Mouse (Mus musculus): ENCODE measurements around the gene Fcgr1. TPM values are rescaled to one million over a fixed set of nuclear protein-coding genes. Genes with fewer than 3 reads are reported as not detected.
"Not testable (repeated sequence)": the region's sequence is repeated elsewhere in the genome, so short reads cannot be mapped to it uniquely, and the experiment has no call there.

Fcgr1 gene
- total and polyA plus RNA-seq, 2 experiments from 2014 or later = 1.5 to 5.7 TPM

DNA sequence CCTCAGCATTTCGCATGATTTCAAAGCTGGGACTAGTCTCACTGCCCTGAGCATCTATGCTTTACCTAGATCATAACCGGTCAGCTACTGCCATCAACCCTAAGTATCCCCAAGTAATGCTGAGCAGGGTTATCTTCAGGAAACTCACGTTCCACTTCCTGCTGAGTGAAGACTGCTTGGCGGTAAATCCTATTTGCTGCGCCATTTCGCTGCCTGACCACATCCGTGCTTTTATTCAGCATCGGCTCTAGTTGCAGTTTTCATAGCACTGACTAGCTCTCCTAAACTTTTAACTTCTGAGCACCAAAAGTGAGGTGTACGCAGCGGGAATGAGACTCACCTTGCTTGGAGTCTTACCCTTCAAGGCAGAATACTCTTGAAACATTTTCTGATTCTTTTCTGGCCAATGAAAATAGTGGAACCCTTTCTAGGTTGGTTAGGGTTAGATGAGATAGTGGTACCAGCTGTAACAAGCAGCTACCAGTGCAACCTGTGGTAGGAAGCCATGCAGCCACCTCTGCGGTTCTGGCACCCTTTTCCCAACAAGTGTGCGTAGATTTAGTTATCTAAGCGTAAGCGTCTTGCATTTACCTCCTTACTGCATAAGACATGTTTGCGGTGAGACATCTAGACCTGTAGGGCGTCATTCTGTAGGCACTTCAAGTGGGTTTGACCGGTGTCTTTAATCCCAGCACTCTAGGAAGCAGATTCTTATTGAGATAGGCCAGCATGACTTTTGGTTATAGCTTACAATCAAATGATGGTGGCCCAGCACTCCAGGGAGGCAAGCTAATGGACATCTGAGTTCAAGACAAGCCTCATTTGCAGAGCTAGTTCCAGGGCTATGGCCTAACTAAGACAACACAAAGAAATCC is 19.9 kb downstream of the Fcgr1 start:
- Histone ChIP-seq H3K9me3 (ENCODE audit: low read length) (no peaks in the 10 kb centered on the region), H3K36me3 (ENCODE audit: insufficient read depth) (no peaks in the 10 kb centered on the region), H3K4me3 (ENCODE audit: low read depth, low read length) (no peak overlapping the region), H3K27me3 (ENCODE audit: insufficient read depth, low read length) (no peaks in the 10 kb centered on the region), H3K4me1 (ENCODE audit: insufficient read depth) (no peaks in the 10 kb centered on the region), H3K4me2 (ENCODE audit: low read depth) (no peak overlapping the region), H3K9ac (no peak overlapping the region), H3K27ac (ENCODE audit: low read depth, low read length) (no peak overlapping the region)
- 90% methylated on average over 17 of the region's 17 CpGs for WGBS
- DNase-seq (no peak), ATAC-seq (no peak)
- TF ChIP-seq CTCF (IDR thresholded peaks at IDR 0.05; ENCODE audit: low read depth) = no peak

GRCm38 (mm10) chr3:96269511-96270474 is 24.0 kb downstream of the Fcgr1 start, which contains the start of gene Hist2h2bb:
TSS of gene Hist2h2bb (plus strand) at chr3:96269752.
- no peak for TF ChIP-seq CTCF (IDR thresholded peaks at IDR 0.05; ENCODE audit: low read depth)
- H3K4me2 ChIP-seq (ENCODE audit: low read depth) = peak within 1 kb of the TSS; percentile 85

GRCm38 (mm10) chr3:96268776-96269378 is 24.9 kb downstream of the Fcgr1 start:
- H3K4me1 ChIP-seq (ENCODE audit: insufficient read depth); DNase-seq; H3K27me3 ChIP-seq (ENCODE audit: insufficient read depth, low read length); H3K36me3 ChIP-seq (ENCODE audit: insufficient read depth); H3K9me3 ChIP-seq (ENCODE audit: low read length): not testable (repeated sequence)
- peak overlapping the region; percentile 55 for H3K4me3 ChIP-seq (ENCODE audit: low read depth, low read length)
- peak overlapping the region; percentile 85 for H3K4me2 ChIP-seq (ENCODE audit: low read depth)
- peak overlapping the region; percentile 57 for H3K9ac ChIP-seq
- 0% methylated on average over 10 of the region's 44 CpGs for WGBS
- peak overlapping the region; percentile 95 for H3K27ac ChIP-seq (ENCODE audit: low read depth, low read length)
- peak; percentile 19 for ATAC-seq

More at GRCm38 (mm10) chr3:96269511-96270474, 24.0 kb downstream of the Fcgr1 start, which contains the start of gene Hist2h2bb:
- peak; percentile 97 for DNase-seq
- peak within 1 kb of the TSS; percentile 95 for H3K27ac ChIP-seq (ENCODE audit: low read depth, low read length)
- peak within 1 kb of the TSS; percentile 55 for H3K4me3 ChIP-seq (ENCODE audit: low read depth, low read length)
- peak within 1 kb of the TSS; percentile 72 for H3K9ac ChIP-seq
- H3K9me3 ChIP-seq (ENCODE audit: low read length) = no peaks in the 10 kb centered on the region
- H3K36me3 ChIP-seq (ENCODE audit: insufficient read depth) = no peaks in the 10 kb centered on the region
- 0 out of 2 replicates have a peak, but pooled peaks cover 4% of the 10 kb centered on the region for H3K4me1 ChIP-seq (ENCODE audit: insufficient read depth)
- no peaks in the 10 kb centered on the region for H3K27me3 ChIP-seq (ENCODE audit: insufficient read depth, low read length)
- ATAC-seq = peak; percentile 97
- under 1% methylated on average over 45 of the region's 45 CpGs for WGBS

- Histone ChIP-seq H3K9ac (peak within 1 kb of the TSS; percentile 57), H3K36me3 (ENCODE audit: insufficient read depth) (no peaks in the 10 kb centered on the region), H3K27me3 (ENCODE audit: insufficient read depth, low read length) (no peaks in the 10 kb centered on the region), H3K27ac (ENCODE audit: low read depth, low read length) (peak within 1 kb of the TSS; percentile 95), H3K4me2 (ENCODE audit: low read depth) (peak within 1 kb of the TSS; percentile 85), H3K4me1 (ENCODE audit: insufficient read depth) (peaks cover 4% of the 10 kb centered on the region; the same call in 1 of the 2 replicates), H3K4me3 (ENCODE audit: low read depth, low read length) (peak within 1 kb of the TSS; percentile 55), H3K9me3 (ENCODE audit: low read length) (no peaks in the 10 kb centered on the region)
- no peak for TF ChIP-seq CTCF (IDR thresholded peaks at IDR 0.05; ENCODE audit: low read depth)
- DNase-seq = peak; percentile 88
- ATAC-seq = peak; percentile 69
- WGBS = 12% methylated on average over 28 of the region's 30 CpGs
Measured at GRCm38 (mm10) chr3:96268051-96268775, 25.6 kb downstream of the Fcgr1 start, which contains the start of gene Hist2h3b. TSS of gene Hist2h3b (plus strand) at chr3:96268654.

DNA sequence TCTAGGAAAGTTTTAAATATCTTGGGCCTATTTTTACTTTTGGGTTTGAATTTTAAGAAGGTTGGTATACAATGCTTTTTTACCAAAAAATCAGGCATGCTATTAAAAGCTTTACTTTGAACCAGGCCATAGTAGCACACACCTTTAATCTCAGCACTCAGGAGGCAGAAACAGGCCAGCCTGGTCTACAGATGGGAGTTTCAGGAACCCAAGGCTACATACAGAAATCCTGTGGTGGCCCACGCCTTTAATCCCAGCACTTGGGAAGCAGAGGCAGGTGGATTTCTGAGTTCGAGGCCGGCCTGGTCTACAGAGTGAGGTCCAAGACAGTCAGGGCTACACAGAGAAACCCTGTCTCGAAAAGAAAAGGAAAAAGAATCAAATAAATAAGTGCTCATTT is 26.2 kb downstream of the Fcgr1 start:
- DNase-seq = no peak
- H3K27me3 ChIP-seq (ENCODE audit: insufficient read depth, low read length) = no peaks in the 10 kb centered on the region
- no peak overlapping the region for H3K4me3 ChIP-seq (ENCODE audit: low read depth, low read length)
- peaks cover 4% of the 10 kb centered on the region; the same call in 1 of the 2 replicates for H3K4me1 ChIP-seq (ENCODE audit: insufficient read depth)
- H3K4me2 ChIP-seq (ENCODE audit: low read depth) = no peak overlapping the region
- H3K27ac ChIP-seq (ENCODE audit: low read depth, low read length) = no peak overlapping the region
- no peaks in the 10 kb centered on the region for H3K9me3 ChIP-seq (ENCODE audit: low read length)
- no peak for TF ChIP-seq CTCF (IDR thresholded peaks at IDR 0.05; ENCODE audit: low read depth)
- 72% methylated on average over 4 of the region's 4 CpGs for WGBS
- H3K36me3 ChIP-seq (ENCODE audit: insufficient read depth) = no peaks in the 10 kb centered on the region
- no peak for ATAC-seq
- H3K9ac ChIP-seq = no peak overlapping the region
